In the genomic region with DNA sequence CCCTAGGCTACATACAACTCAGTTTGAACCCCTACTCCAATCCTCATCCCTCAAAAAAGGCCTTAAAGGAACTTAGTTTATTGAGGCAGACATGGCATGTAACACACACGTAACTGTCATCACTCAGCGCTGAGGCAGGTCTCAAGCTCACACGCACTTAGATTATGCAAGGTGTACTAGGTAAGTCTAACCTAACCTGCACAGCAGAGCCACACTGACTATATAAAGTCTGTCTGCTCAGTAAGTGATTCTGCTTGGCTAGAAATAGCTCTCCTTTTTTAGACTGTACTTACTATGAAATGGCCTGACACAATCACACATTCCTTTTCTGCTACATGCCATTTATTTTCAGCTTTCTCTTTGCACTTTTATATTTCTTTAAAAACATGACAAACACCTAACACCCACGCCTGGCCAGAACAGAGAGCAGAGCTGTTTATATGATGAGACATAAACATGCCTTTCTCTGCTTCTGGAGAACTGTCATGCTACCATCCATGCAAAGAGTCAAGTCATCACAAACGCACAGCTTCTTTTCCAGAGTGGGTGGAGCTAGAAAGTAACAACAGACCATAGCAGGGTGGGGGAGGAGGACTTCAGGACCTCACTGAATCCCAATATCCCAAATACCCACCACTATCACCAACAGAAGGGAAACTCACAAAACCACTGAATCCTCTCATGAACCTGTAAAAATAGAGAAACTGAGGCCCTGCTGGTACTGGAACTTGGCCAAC, we compare ENCODE assay signal across 21 mouse cellular contexts.
DNase-seq lines count a peak whose midpoint lies in the region; ATAC-seq lines count a peak whose summit lies in the region.
"Had no signal": no experiment of that assay in that cellular context is flagged by ENCODE, and none has a peak within 500 bp of the region (broad histone marks: within the 10 kb centered on the region; RNA-seq: fewer than 3 reads in every experiment).

No protein-coding gene starts in this region.

- H3K4me1 ChIP-seq in heart, embryonic 13.5 days: peaks cover 32% of the 10 kb centered on the region
- H3K4me1 ChIP-seq: embryonic facial prominence, embryonic 15.5 days; limb, embryonic 13.5 days; midbrain, embryonic 10.5 days; neural tube, embryonic 12.5 days had no signal

- H3K4me2 ChIP-seq in heart, embryonic 13.5 days: peak overlapping the region; percentile 37
- H3K4me2 ChIP-seq: embryonic facial prominence, embryonic 15.5 days; limb, embryonic 13.5 days; neural tube, embryonic 12.5 days had no signal

- H3K27me3 ChIP-seq in heart, embryonic 13.5 days (replicated peaks): no peaks in the 10 kb centered on the region
- H3K27me3 ChIP-seq: embryonic facial prominence, embryonic 15.5 days; limb, embryonic 13.5 days; neural tube, embryonic 12.5 days had no signal

- ATAC-seq in frontal cortex, adult (ENCODE audit: low TSS enrichment): peak; percentile 86
- no peak for ATAC-seq in heart, embryonic 13.5 days (ENCODE audit: extremely low read depth, insufficient number of reproducible peaks, low FRiP score, low TSS enrichment)
- ATAC-seq: CD4-positive, CD25-positive, alpha-beta regulatory T cell, adult 4 months had no signal

- peak overlapping the region; percentile 48; the same call in 1 of the 2 replicates for H3K9ac ChIP-seq in heart, embryonic 13.5 days
- H3K9ac ChIP-seq: embryonic facial prominence, embryonic 15.5 days; limb, embryonic 13.5 days; liver, embryonic 14.5 days; neural tube, embryonic 12.5 days had no signal

- intact Hi-C loops in heart, postnatal 14 days (cut with DNase I): loop anchor here (5.0 kb wide), 1 partner anchor 86 kb away; the partner anchor contains the start of gene Arhgef12

- H3K27ac ChIP-seq in heart, embryonic 13.5 days (replicated peaks): peak overlapping the region; percentile 89
- H3K27ac ChIP-seq: embryonic facial prominence, embryonic 15.5 days; limb, embryonic 13.5 days; liver, embryonic 14.5 days; midbrain, embryonic 10.5 days; neural tube, embryonic 12.5 days had no signal

- 63% methylated on average over 5 of the region's 5 CpGs for WGBS in heart, embryonic 13.5 days

- no peak for DNase-seq in frontal cortex, postnatal 25 days (ENCODE audit: low spot score in 2 of 2)
- no peak for DNase-seq in heart, postnatal 14 days
- DNase-seq in right cerebral cortex, adult 2 months (ENCODE audit: low spot score in 2 of 2): peak; percentile 41 to 62
- no peak for DNase-seq in right cerebral cortex, postnatal 14 days
- DNase-seq in telencephalon, adult 2 months (ENCODE audit: low read depth, low spot score): peak; percentile 76
- DNase-seq in spleen, adult 12 weeks (ENCODE audit: low spot score): no peak
- DNase-seq: cerebellum, postnatal 10 days; embryo, embryonic 11 days; kidney, adult 8-10 months; kidney, postnatal 25 days; lung, postnatal 4 days; spleen, adult 18-20 months; thymus, adult 2 months had no signal

- H3K36me3 ChIP-seq in heart, embryonic 13.5 days: peaks cover 42% of the 10 kb centered on the region

- H3K4me3 ChIP-seq in heart, embryonic 13.5 days: no peak overlapping the region
- H3K4me3 ChIP-seq: embryonic facial prominence, embryonic 15.5 days; limb, embryonic 13.5 days; midbrain, embryonic 10.5 days; neural tube, embryonic 12.5 days had no signal

- H3K9me3 ChIP-seq in heart, embryonic 13.5 days: no peaks in the 10 kb centered on the region
- H3K9me3 ChIP-seq: embryonic facial prominence, embryonic 15.5 days; limb, embryonic 13.5 days; midbrain, embryonic 10.5 days; neural tube, embryonic 12.5 days had no signal

Comparison
In these comparisons a context has a peak if more than half of its experiments do, and no peak if none do; other contexts are left out.
1. DNase-seq: peak in right cerebral cortex, adult 2 months (2 of 2) and telencephalon, adult 2 months (single experiment); none in frontal cortex, postnatal 25 days (0 of 2), heart, postnatal 14 days (0 of 2), right cerebral cortex, postnatal 14 days (single experiment) and spleen, adult 12 weeks (single experiment).